Mouse (Mus musculus) kidney, postnatal 0 days (tissue): ENCODE results near the gene Rbm12b1. TPM values are rescaled to one million over a fixed set of nuclear protein-coding genes. Genes with fewer than 3 reads are reported as not detected.
A peak's percentile ranks its signal among the peaks of the same experiment; 100 is the strongest.
"Not testable (repeated sequence)": the region's sequence is repeated elsewhere in the genome, so short reads cannot be mapped to it uniquely, and the experiment has no call there.

ENCODE experiments used
- ATAC-seq: fragments of 200-750 bp; cut with Nextera tagmentation; replicated peaks from 2 replicates; pipeline ENCODE4 v1.8.0; 2017; ENCODE audit warnings: low read depth, moderate number of reproducible peaks, moderate TSS enrichment, moderate library complexity; ENCODE audit not compliant: low FRiP score
- DNase-seq: peaks from one replicate; pipeline ENCODE4 v3.0.0-alpha.2; 2016; ENCODE audit warnings: low spot score
- H3K27ac ChIP-seq: fragments of 300-500 bp; sonication (generic); 2 replicates; pipeline ENCODE4 v1.5.1; 2014; ENCODE audit warnings: mild to moderate bottlenecking
- H3K27me3 ChIP-seq: fragments of 300-500 bp; sonication (generic); 2 replicates; pipeline ENCODE4 v1.6.1; 2014; ENCODE audit warnings: low read length, mixed read lengths; ENCODE audit not compliant: insufficient read depth
- H3K36me3 ChIP-seq: fragments of 300-500 bp; sonication (generic); 2 replicates; pipeline ENCODE4 v1.6.1; 2014; ENCODE audit warnings: low read length, mixed read lengths; ENCODE audit not compliant: insufficient read depth
- H3K4me1 ChIP-seq: fragments of 300-500 bp; sonication (generic); replicated peaks from 2 replicates; pipeline ENCODE4 v1.6.1; 2014; ENCODE audit warnings: antibody characterized with exemption, low read length, mixed read lengths; ENCODE audit not compliant: insufficient read depth
- H3K4me2 ChIP-seq: fragments of 300-500 bp; sonication (generic); 2 replicates; pipeline ENCODE4 v1.6.1; 2014; ENCODE audit warnings: mild to moderate bottlenecking, low read length, moderate library complexity, mixed read lengths
- H3K4me3 ChIP-seq: fragments of 300-500 bp; sonication (generic); replicated peaks from 2 replicates; pipeline ENCODE4 v1.5.1; 2014; ENCODE audit warnings: low read depth, low read length
- H3K9ac ChIP-seq: fragments of 300-500 bp; sonication (generic); 2 replicates; pipeline ENCODE4 v1.6.1; 2014; ENCODE audit warnings: low read depth, low read length
- H3K9me3 ChIP-seq: fragments of 300-500 bp; sonication (generic); replicated peaks from 2 replicates; pipeline ENCODE4 v1.6.1; 2016; ENCODE audit warnings: low read length, inconsistent platforms, mixed read lengths
- CTCF ChIP-seq: IDR thresholded peaks from 2 replicates; pipeline ENCODE4 v1.5.1; 2016; ENCODE audit warnings: antibody characterized with exemption, low read depth, mild to moderate bottlenecking, moderate library complexity
- WGBS: fragments of 180-500 bp; shearing (Covaris S2); extraction: QIAGEN DNeasy Blood & Tissue Kit; methylation state at CpG from one replicate; pipeline ENCODE4 v1.1.7; 2014; 5-methylcytosine and 5-hydroxymethylcytosine counted together
- polyA plus RNA-seq: library from polyadenylated mRNA; unstranded; fragments of >200 nt; fragmentation: Nextera tagmentation; extraction: Ambion mirVana; gene quantifications from 2 replicates; pipeline ENCODE4 v1.2.1, GENCODE M21; 2015

Gene Rbm12b1
- 3.1 and 3.6 TPM in 2 replicates for polyA plus RNA-seq

DNA sequence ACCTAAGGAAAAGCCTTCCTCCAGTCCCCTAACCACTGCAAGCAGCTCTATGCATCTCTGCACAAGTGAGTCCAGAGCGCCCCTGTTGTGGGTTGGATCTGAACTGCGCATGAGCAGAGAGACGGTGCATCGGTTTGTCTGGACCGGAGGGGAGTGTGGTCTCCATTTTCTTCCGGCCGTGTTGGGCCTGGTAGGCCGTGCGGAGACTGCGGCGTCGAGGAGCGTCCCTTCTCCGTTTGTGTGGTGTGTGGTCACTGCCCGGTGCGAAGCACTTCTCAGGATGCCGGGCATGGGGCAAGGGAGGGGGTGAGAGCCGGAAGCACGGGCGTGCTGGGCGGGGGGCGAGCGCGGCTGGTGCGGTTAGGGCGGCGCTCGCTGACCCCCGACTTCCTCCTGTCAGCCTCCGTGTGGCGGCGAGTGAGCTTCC lies at the start of gene Rbm12b1:
Gene Rbm12b1, plus strand, starts transcription at position 124 of the 427 bp plus-strand sequence.
- H3K4me2 ChIP-seq, result peak within 1 kb of the TSS; percentile 47
- not testable (repeated sequence) for H3K27me3 ChIP-seq, H3K4me1 ChIP-seq, H3K36me3 ChIP-seq, H3K9me3 ChIP-seq, H3K27ac ChIP-seq
- peak within 1 kb of the TSS; percentile 28 for H3K4me3 ChIP-seq
- DNase-seq, result peak; percentile 91
- peak; percentile 96 for ATAC-seq
- WGBS, result 4% methylated on average over 17 of the region's 32 CpGs
- H3K9ac ChIP-seq, result 0 out of 2 replicates have a peak within 1 kb of the TSS, but pooled peaks have one; percentile 23

DNA sequence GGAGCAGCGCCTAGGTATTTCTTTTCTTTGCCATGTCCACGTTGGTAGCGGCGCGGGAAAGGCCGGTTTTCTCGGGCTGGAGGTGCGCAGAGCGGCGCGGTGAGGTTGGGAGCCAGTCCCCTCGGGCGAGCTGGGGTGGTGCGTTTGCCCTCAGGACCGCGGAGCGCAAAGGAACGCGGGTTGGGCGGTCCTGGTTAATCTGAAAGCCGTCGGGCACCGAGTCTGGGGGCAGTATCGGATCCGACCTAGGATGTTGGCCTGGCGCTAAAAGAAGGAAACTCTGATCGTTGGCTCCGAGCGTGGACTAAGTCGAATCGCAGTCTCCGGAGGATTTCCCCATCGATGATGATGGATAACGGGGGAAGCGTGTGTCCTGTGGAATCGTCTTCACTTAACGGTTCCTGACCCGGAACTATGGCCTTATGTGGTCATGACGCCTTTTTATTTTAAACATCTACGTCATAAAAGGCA lies 563 bp downstream of the Rbm12b1 start:
- DNase-seq (peak; percentile 5), ATAC-seq (peak; percentile 88)
- H3K9me3 ChIP-seq, H3K27me3 ChIP-seq, H3K36me3 ChIP-seq, H3K27ac ChIP-seq, H3K9ac ChIP-seq, H3K4me1 ChIP-seq: not testable (repeated sequence)
- 16% methylated on average over 20 of the region's 40 CpGs for WGBS
- Histone ChIP-seq H3K4me2 (peak overlapping the region; percentile 42), H3K4me3 (peak overlapping the region; percentile 28)

DNA sequence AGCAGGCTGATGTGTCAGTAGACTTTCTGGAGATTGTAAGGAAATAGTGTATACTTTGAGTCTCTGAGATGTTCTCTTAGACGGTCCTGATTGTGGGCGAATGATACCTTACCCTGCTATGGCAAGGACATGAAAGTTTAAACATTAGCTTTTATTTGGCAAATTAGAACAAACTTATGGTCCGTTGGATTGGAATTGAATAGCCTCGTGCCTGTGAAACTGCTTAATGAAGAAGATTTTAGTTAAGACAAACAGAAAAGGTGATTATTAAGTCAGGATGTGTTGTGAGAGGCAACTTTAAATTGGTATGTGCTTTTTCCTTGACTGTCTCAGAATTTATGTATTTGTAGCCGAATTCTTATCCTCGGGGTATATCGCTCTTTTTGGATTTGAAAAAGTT lies 1.5 kb downstream of the Rbm12b1 start:
- not testable (repeated sequence) for H3K36me3 ChIP-seq, ATAC-seq, DNase-seq, H3K27ac ChIP-seq, H3K9ac ChIP-seq, H3K9me3 ChIP-seq, H3K4me2 ChIP-seq, H3K4me1 ChIP-seq, H3K4me3 ChIP-seq, H3K27me3 ChIP-seq
- 90% methylated on average over 6 of the region's 7 CpGs for WGBS

DNA sequence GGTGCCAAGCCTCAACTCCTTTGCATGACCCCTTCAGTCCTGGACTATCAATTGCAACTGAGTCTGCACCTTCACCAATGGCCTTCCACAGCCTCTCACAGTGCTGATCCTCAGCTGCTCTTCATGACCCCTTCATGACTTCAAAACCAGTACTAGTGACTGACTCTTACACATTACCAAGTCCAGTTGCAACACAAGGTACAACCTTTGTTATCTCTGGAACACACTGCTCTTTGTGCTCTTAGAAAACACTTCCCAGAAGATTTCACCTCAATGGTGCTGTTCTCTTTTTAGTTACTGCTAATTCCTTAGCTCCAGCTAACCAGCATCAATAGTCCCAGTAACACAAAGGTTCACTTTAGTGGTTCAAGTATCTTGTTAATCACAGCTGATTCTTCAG lies 7.6 kb downstream of the Rbm12b1 start:
- Histone ChIP-seq H3K9me3 (0 out of 2 replicates have a peak, but pooled peaks cover 9% of the 10 kb centered on the region), H3K4me2 (no peak overlapping the region), H3K27ac (no peak overlapping the region), H3K4me1 (no peaks in the 10 kb centered on the region), H3K27me3 (no peaks in the 10 kb centered on the region), H3K36me3 (no peaks in the 10 kb centered on the region), H3K4me3 (no peak overlapping the region), H3K9ac (no peak overlapping the region)
- no peak for TF ChIP-seq CTCF
- ATAC-seq (no peak), DNase-seq (no peak)

DNA sequence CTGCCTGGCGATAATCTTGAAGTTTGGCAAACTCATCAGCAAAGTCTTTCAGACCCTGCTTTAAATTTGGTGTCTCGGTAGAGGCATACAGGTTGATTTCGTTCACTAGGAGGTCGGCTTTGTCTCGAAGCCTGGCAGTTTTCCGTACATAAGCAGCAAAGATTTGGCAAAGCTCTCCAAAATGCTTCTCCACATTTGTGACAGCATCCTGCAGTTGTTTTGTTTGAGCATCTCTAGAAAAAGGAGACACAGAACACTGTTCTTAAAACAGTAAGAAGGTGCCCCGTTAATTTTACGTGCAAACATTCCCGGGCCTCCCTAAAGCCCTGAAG lies 30.9 kb downstream of the Rbm12b1 start:
- ATAC-seq (no peak), DNase-seq (peak; percentile 54)
- Histone ChIP-seq H3K9ac (peak overlapping the region; percentile 97), H3K36me3 (0 out of 2 replicates have a peak, but pooled peaks cover 17% of the 10 kb centered on the region), H3K27me3 (no peaks in the 10 kb centered on the region), H3K9me3 (no peaks in the 10 kb centered on the region), H3K4me3 (peak overlapping the region; percentile 75), H3K27ac (peak overlapping the region; percentile 90), H3K4me2 (peak overlapping the region; percentile 76), H3K4me1 (no peaks in the 10 kb centered on the region)
- TF ChIP-seq CTCF, result no peak
- WGBS, result 8% methylated on average over 9 of the region's 9 CpGs

DNA sequence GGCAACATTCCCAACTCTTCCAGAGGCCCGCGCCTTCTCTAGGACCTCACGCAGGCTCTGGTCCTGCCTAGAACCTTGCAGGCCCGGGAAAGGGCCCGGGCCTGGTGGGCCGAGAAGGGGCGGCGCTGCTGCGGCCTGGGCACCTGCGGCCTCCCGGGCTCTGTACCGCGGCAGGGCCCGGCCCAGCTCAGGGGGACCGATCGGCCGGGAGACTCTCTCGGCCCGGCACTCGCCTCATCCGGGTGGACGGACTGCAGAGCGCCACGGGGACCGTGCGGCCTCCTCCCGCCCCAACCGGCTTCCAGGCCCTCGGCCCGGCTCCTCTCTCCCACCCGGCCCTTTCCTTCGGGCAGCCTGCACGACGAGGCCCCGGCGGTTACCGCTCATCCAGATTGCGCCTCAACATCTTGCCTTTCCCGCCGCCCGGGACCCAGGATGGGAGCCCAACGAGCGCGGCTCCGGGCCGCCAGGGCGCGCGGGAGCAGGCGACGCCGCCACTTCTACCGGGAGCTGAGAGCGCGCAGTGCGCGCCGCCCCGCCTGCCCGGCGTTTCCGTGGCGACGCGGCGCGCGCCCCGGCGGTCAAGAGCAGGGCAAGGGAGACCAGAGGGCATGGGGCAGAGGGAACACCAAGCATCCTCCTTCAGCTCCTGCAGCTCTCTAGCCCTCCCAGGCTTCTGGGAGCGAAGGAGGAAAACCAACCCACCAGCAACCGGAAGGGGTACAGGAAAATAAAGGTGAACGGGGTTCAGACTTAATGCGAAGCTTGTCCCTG lies 31.4 kb downstream of the Rbm12b1 start, which contains the start of gene Fam92a:
Gene Fam92a, minus strand, starts transcription at position 698 of the 774 bp plus-strand sequence.
- H3K4me1 ChIP-seq, result no peaks in the 10 kb centered on the region
- no peaks in the 10 kb centered on the region for H3K27me3 ChIP-seq
- DNase-seq (peak; percentile 75), ATAC-seq (peak; percentile 93)
- peak within 1 kb of the TSS; percentile 75 for H3K4me3 ChIP-seq
- H3K9ac ChIP-seq, result peak within 1 kb of the TSS; percentile 97
- 0 out of 2 replicates have a peak, but pooled peaks cover 13% of the 10 kb centered on the region for H3K36me3 ChIP-seq
- peak within 1 kb of the TSS; percentile 76 for H3K4me2 ChIP-seq
- no peaks in the 10 kb centered on the region for H3K9me3 ChIP-seq
- peak within 1 kb of the TSS; percentile 90 for H3K27ac ChIP-seq
- WGBS, result under 1% methylated on average over 52 of the region's 74 CpGs
- TF ChIP-seq CTCF, result no peak
